ENCODE assay signal across 27 mouse cellular contexts in the genomic region with DNA sequence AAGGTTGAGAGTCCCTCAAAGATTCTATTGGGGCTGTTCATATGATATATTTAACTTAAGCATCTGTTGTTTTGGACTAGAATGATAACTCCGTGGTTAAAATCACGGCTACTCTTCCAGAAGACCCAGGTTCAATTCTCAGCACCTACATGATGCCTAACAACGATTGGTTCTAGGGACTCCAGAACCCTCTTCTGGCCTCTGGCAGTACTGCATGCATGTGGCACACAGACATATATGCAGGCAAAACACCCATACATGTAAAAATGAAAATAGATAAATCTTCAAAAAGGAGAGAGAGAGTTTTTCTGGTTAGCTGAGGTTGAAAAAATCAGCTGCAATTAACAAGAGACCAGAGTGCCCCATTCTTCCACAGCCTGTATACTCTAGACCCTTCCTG. TPM values are rescaled to one million over a fixed set of nuclear protein-coding genes. Genes with fewer than 3 reads are reported as not detected.
DNase-seq lines count a peak whose midpoint lies in the region; ATAC-seq and TF ChIP-seq lines count a peak whose summit lies in the region.
"Had no signal": no experiment of that assay in that cellular context is flagged by ENCODE, and none has a peak within 500 bp of the region (broad histone marks: within the 10 kb centered on the region; RNA-seq: fewer than 3 reads in every experiment).

No protein-coding gene starts in this region.

- peaks cover 12% of the 10 kb centered on the region for H3K27me3 ChIP-seq in forebrain, embryonic 10.5 days (ENCODE audit: poor library complexity, severe bottlenecking)
- no peaks in the 10 kb centered on the region for H3K27me3 ChIP-seq in forebrain, embryonic 13.5 days
- H3K27me3 ChIP-seq in midbrain, embryonic 11.5 days (ENCODE audit: control insufficient read depth, insufficient read depth, low read length) = no peaks in the 10 kb centered on the region
- H3K27me3 ChIP-seq in midbrain, embryonic 13.5 days = 0 out of 2 replicates have a peak, but pooled peaks cover 9% of the 10 kb centered on the region
- H3K27me3 ChIP-seq: hindbrain, embryonic 15.5 days had no signal

- H3K4me2 ChIP-seq in forebrain, embryonic 13.5 days = no peak overlapping the region
- no peak overlapping the region for H3K4me2 ChIP-seq in midbrain, embryonic 11.5 days
- H3K4me2 ChIP-seq in midbrain, embryonic 13.5 days (replicated peaks) = no peak overlapping the region
- H3K4me2 ChIP-seq: forebrain, embryonic 12.5 days; heart, embryonic 12.5 days; hindbrain, embryonic 15.5 days; limb, embryonic 12.5 days had no signal

- DNase-seq in forebrain, embryonic 10.5 days (ENCODE audit: extremely low spot score, low spot score) = no peak
- DNase-seq in layer of hippocampus, adult 2 months (ENCODE audit: low spot score in 2 of 2) = no peak
- no peak for DNase-seq in layer of hippocampus, adult 11-12 months (ENCODE audit: low spot score)
- DNase-seq in midbrain, embryonic 11.5 days (ENCODE audit: low spot score, missing footprints) = peak; percentile 77
- DNase-seq in ZHBTc4 (ENCODE audit: low read depth, low spot score) = peak; percentile 44
- no peak for DNase-seq in adrenal gland, postnatal 36 days
- DNase-seq: adrenal gland, adult 2 months; cerebellum, adult 18-20 months; gastrocnemius, postnatal 14 days; heart, adult 11 months; heart, postnatal 4 days; kidney, adult 8-10 months; kidney, postnatal 4 days; layer of hippocampus, adult 9-11 months; lung, postnatal 10 days; thymus, postnatal 25 days had no signal

- H3K36me3 ChIP-seq in forebrain, embryonic 10.5 days (replicated peaks) = no peaks in the 10 kb centered on the region
- H3K36me3 ChIP-seq in forebrain, embryonic 13.5 days (ENCODE audit: poor library complexity, severe bottlenecking) = no peaks in the 10 kb centered on the region
- no peaks in the 10 kb centered on the region for H3K36me3 ChIP-seq in midbrain, embryonic 11.5 days (ENCODE audit: control insufficient read depth, insufficient read depth, low read length)
- no peaks in the 10 kb centered on the region for H3K36me3 ChIP-seq in midbrain, embryonic 13.5 days
- H3K36me3 ChIP-seq: forebrain, embryonic 12.5 days; heart, embryonic 12.5 days; hindbrain, embryonic 15.5 days; limb, embryonic 12.5 days; midbrain, embryonic 12.5 days had no signal

- no peaks in the 10 kb centered on the region for H3K9me3 ChIP-seq in forebrain, embryonic 10.5 days
- H3K9me3 ChIP-seq in forebrain, embryonic 13.5 days (replicated peaks) = no peaks in the 10 kb centered on the region
- H3K9me3 ChIP-seq in midbrain, embryonic 11.5 days (ENCODE audit: control insufficient read depth, low read length) = no peaks in the 10 kb centered on the region
- no peaks in the 10 kb centered on the region for H3K9me3 ChIP-seq in midbrain, embryonic 13.5 days
- H3K9me3 ChIP-seq: forebrain, embryonic 12.5 days; heart, embryonic 12.5 days; hindbrain, embryonic 15.5 days; limb, embryonic 12.5 days; midbrain, embryonic 12.5 days had no signal

- peak; percentile 54 for TF ChIP-seq CTCF in layer of hippocampus, adult 2 months (conservative IDR thresholded peaks at IDR 0.05)

- H3K4me3 ChIP-seq in forebrain, embryonic 10.5 days = no peak overlapping the region
- H3K4me3 ChIP-seq in forebrain, embryonic 13.5 days = no peak overlapping the region
- H3K4me3 ChIP-seq in layer of hippocampus, adult 2 months = no peak overlapping the region
- no peak overlapping the region for H3K4me3 ChIP-seq in midbrain, embryonic 11.5 days (ENCODE audit: low read depth, low read length)
- H3K4me3 ChIP-seq in midbrain, embryonic 13.5 days (replicated peaks) = no peak overlapping the region
- H3K4me3 ChIP-seq: erythroblast, embryonic 14.5 days; forebrain, embryonic 12.5 days; heart, embryonic 12.5 days; hindbrain, embryonic 15.5 days; limb, embryonic 12.5 days; midbrain, embryonic 12.5 days had no signal

- ATAC-seq in forebrain, embryonic 13.5 days = no peak
- ATAC-seq in midbrain, embryonic 11.5 days (ENCODE audit: low FRiP score) = no peak
- no peak for ATAC-seq in midbrain, embryonic 13.5 days
- ATAC-seq: activated CD4-positive, CD25-positive, alpha-beta regulatory T cell, adult 4 months; inflammation-experienced regulatory T-cells, adult 6 months had no signal

- 90% methylated on average over 3 of the region's 3 CpGs for whole genome bisulfite sequencing in forebrain, embryonic 10.5 days
- WGBS in forebrain, embryonic 13.5 days = 91% methylated on average over 3 of the region's 3 CpGs
- WGBS in midbrain, embryonic 11.5 days = 89% methylated on average over 3 of the region's 3 CpGs
- 95% methylated on average over 3 of the region's 3 CpGs for WGBS in midbrain, embryonic 13.5 days

- H3K27ac ChIP-seq in forebrain, embryonic 10.5 days = peak overlapping the region; percentile 67; the same call in 1 of the 2 replicates
- no peak overlapping the region for H3K27ac ChIP-seq in forebrain, embryonic 13.5 days
- H3K27ac ChIP-seq in layer of hippocampus, adult 2 months = no peak overlapping the region
- no peak overlapping the region for H3K27ac ChIP-seq in midbrain, embryonic 11.5 days (ENCODE audit: low read depth, low read length)
- H3K27ac ChIP-seq in midbrain, embryonic 13.5 days = no peak overlapping the region
- H3K27ac ChIP-seq: forebrain, embryonic 12.5 days; hindbrain, embryonic 15.5 days; kidney, postnatal 0 days; limb, embryonic 12.5 days had no signal

- H3K9ac ChIP-seq in forebrain, embryonic 13.5 days = no peak overlapping the region
- no peak overlapping the region for H3K9ac ChIP-seq in midbrain, embryonic 11.5 days (ENCODE audit: low read length)
- no peak overlapping the region for H3K9ac ChIP-seq in midbrain, embryonic 13.5 days (replicated peaks)
- H3K9ac ChIP-seq: forebrain, embryonic 12.5 days; heart, embryonic 12.5 days; hindbrain, embryonic 15.5 days; limb, embryonic 12.5 days; midbrain, embryonic 12.5 days had no signal

- peaks cover 41% of the 10 kb centered on the region for H3K4me1 ChIP-seq in forebrain, embryonic 10.5 days
- H3K4me1 ChIP-seq in forebrain, embryonic 13.5 days = peaks cover 29% of the 10 kb centered on the region
- peaks cover 16% of the 10 kb centered on the region for H3K4me1 ChIP-seq in midbrain, embryonic 11.5 days (ENCODE audit: control insufficient read depth, insufficient read depth, low read length)
- H3K4me1 ChIP-seq in midbrain, embryonic 13.5 days (replicated peaks) = peaks cover 39% of the 10 kb centered on the region

RNA-seq across cellular contexts. Expression of gene Prr5, which starts 12.7 kb away (rescaled TPM):
- polyA plus RNA-seq in forebrain, embryonic 10.5 days (2016; fragmentation: Nextera tagmentation; extraction: Ambion mirVana) = 14.1 and 14.3 TPM in 2 replicates
- polyA plus RNA-seq in forebrain, embryonic 13.5 days (2015; fragmentation: Nextera tagmentation; extraction: Ambion mirVana) = 7.0 and 8.0 TPM in 2 replicates
- total RNA-seq in layer of hippocampus, adult 2 months (2021) = 10 to 100 TPM; 15.5 to 16.9 TPM
- 7.3 and 10.9 TPM in 2 replicates for polyA plus RNA-seq in midbrain, embryonic 11.5 days (2014; fragmentation: Nextera tagmentation; extraction: Ambion mirVana)
- 12.2 and 13.8 TPM in 2 replicates for polyA plus RNA-seq in midbrain, embryonic 13.5 days (2015; fragmentation: Nextera tagmentation; extraction: Ambion mirVana)
- total RNA-seq in adrenal gland, postnatal 36 days (2021) = 1 to 10 TPM; 5.6 to 7.0 TPM
- polyA plus RNA-seq: activated CD4-positive, CD25-positive, alpha-beta regulatory T cell, adult 4 months had no signal

Comparison
In these comparisons a context has a peak if more than half of its experiments do, and no peak if none do; other contexts are left out.
1. DNase-seq: peak in midbrain, embryonic 11.5 days (single experiment) and ZHBTc4 (single experiment); none in forebrain, embryonic 10.5 days (single experiment), layer of hippocampus, adult 2 months (0 of 2), layer of hippocampus, adult 11-12 months (single experiment) and adrenal gland, postnatal 36 days (0 of 2).